Mouse (Mus musculus) G1E (cell line): ENCODE measurements at regions not wholly inside any gene's neighbourhood (a gene's known extent, or its start where the extent isn't known, plus 50 kb on each side); places are given as distances from the start of the nearest gene placed in this dataset.

Experiments
- ATAC-seq: 2 replicates; pipeline ENCODE4 v1.8.0; 2016; ENCODE audit warnings: mild to moderate bottlenecking; ENCODE audit not compliant: insufficient number of reproducible peaks, poor library complexity, low FRiP score, severe bottlenecking; ENCODE audit errors: extremely low read depth
- DNase-seq: peaks from one replicate; pipeline ENCODE4 v3.0.0; 2012; ENCODE audit warnings: low spot score
- H3K27me3 ChIP-seq: 2 replicates; pipeline ENCODE4 v1.6.1; 2012; ENCODE audit warnings: mild to moderate bottlenecking, low read length, inconsistent platforms; ENCODE audit not compliant: insufficient read depth
- H3K36me3 ChIP-seq: replicated peaks from 2 replicates; pipeline ENCODE3; 2012; ENCODE audit warnings: mild to moderate bottlenecking, inconsistent platforms
- H3K4me1 ChIP-seq: 2 replicates; pipeline ENCODE4 v1.6.1; 2012; ENCODE audit warnings: low read depth, low read length, inconsistent platforms, mixed read lengths; ENCODE audit not compliant: insufficient read depth
- H3K4me3 ChIP-seq: 2 replicates; pipeline ENCODE4 v1.5.1; 2012; ENCODE audit warnings: low read depth, mild to moderate bottlenecking, inconsistent platforms, low read length, moderate library complexity, mixed read lengths
- H3K9me3 ChIP-seq: replicated peaks from 2 replicates; pipeline ENCODE4 v1.6.1; 2012; ENCODE audit warnings: inconsistent platforms
- CTCF ChIP-seq: IDR thresholded peaks from 2 replicates; pipeline ENCODE4 v1.5.1; 2012; ENCODE audit warnings: low read depth, low read length, inconsistent platforms, mixed read lengths
- GATA1 ChIP-seq: IDR thresholded peaks from 2 replicates; pipeline ENCODE4 v1.6.1; 2012; ENCODE audit warnings: borderline replicate concordance, low read length, inconsistent platforms, mixed read lengths
- GATA2 ChIP-seq: IDR thresholded peaks from 2 replicates; pipeline ENCODE4 v1.6.1; 2012; ENCODE audit warnings: low read depth, low read length, inconsistent platforms, borderline replicate concordance
- POLR2AphosphoS5 ChIP-seq: IDR thresholded peaks from 2 replicates; pipeline ENCODE4 v1.6.1; 2012; ENCODE audit warnings: low read depth, low read length, inconsistent platforms; ENCODE audit not compliant: insufficient replicate concordance
- TAL1 ChIP-seq: conservative IDR thresholded peaks from 2 replicates; pipeline ENCODE4 v1.6.1; 2012; ENCODE audit warnings: low read depth, low read length, inconsistent platforms, mixed read lengths

- Histone ChIP-seq H3K36me3 (no peaks in the 10 kb centered on the region), H3K27me3 (no peaks in the 10 kb centered on the region), H3K4me1 (no peaks in the 10 kb centered on the region), H3K9me3 (peaks cover 38% of the 10 kb centered on the region), H3K4me3 (no peak overlapping the region)
- TF ChIP-seq CTCF (no peak), POLR2AphosphoS5 (no peak), GATA2 (no peak), TAL1 (no peak), GATA1 (no peak)
- no peak for ATAC-seq
- DNase-seq = no peak
Measured at GRCm38 (mm10) chr16:24215353-24215752, 178.0 kb upstream of the Lpp start.

- Histone ChIP-seq H3K4me3 (no peak overlapping the region), H3K9me3 (peaks cover 34% of the 10 kb centered on the region), H3K36me3 (no peaks in the 10 kb centered on the region), H3K27me3 (no peaks in the 10 kb centered on the region), H3K4me1 (no peaks in the 10 kb centered on the region)
- DNase-seq (no peak), ATAC-seq (no peak)
- TF ChIP-seq CTCF (no peak), TAL1 (no peak), POLR2AphosphoS5 (no peak), GATA1 (no peak), GATA2 (no peak)
Measured at GRCm38 (mm10) chr16:24213577-24213976, 179.7 kb upstream of the Lpp start.

- no peak for ATAC-seq
- H3K4me3 ChIP-seq = no peak overlapping the region
- H3K27me3 ChIP-seq = no peaks in the 10 kb centered on the region
- peaks cover 33% of the 10 kb centered on the region for H3K9me3 ChIP-seq
- H3K4me1 ChIP-seq = no peaks in the 10 kb centered on the region
- no peaks in the 10 kb centered on the region for H3K36me3 ChIP-seq
- TF ChIP-seq GATA1 = no peak
- no peak for DNase-seq
Measured at GRCm38 (mm10) chr16:24212702-24213101, 180.6 kb upstream of the Lpp start.

- Histone ChIP-seq H3K4me3 (no peak overlapping the region), H3K27me3 (no peaks in the 10 kb centered on the region), H3K9me3 (peaks cover 31% of the 10 kb centered on the region), H3K36me3 (no peaks in the 10 kb centered on the region), H3K4me1 (no peaks in the 10 kb centered on the region)
- DNase-seq (no peak), ATAC-seq (no peak)
- TF ChIP-seq GATA1 = no peak
- TF ChIP-seq CTCF = no peak
- TF ChIP-seq TAL1 = no peak
- no peak for TF ChIP-seq POLR2AphosphoS5
- TF ChIP-seq GATA2 = no peak
Measured at GRCm38 (mm10) chr16:24211588-24211987, 181.7 kb upstream of the Lpp start.

GRCm38 (mm10) chr16:24208876-24209275 lies 184.4 kb upstream of the Lpp start:
- TF ChIP-seq CTCF (no peak), POLR2AphosphoS5 (no peak), GATA2 (no peak), GATA1 (no peak), TAL1 (no peak)
- DNase-seq (no peak), ATAC-seq (no peak)
- no peaks in the 10 kb centered on the region for H3K27me3 ChIP-seq
- H3K36me3 ChIP-seq = no peaks in the 10 kb centered on the region
- no peaks in the 10 kb centered on the region for H3K4me1 ChIP-seq
- H3K9me3 ChIP-seq = peaks cover 36% of the 10 kb centered on the region
- H3K4me3 ChIP-seq = no peak overlapping the region

GRCm38 (mm10) chr16:24208118-24208517 lies 185.2 kb upstream of the Lpp start:
- TF ChIP-seq POLR2AphosphoS5 (no peak), CTCF (no peak), GATA1 (no peak), GATA2 (no peak), TAL1 (no peak)
- Histone ChIP-seq H3K9me3 (peaks cover 36% of the 10 kb centered on the region), H3K27me3 (no peaks in the 10 kb centered on the region), H3K36me3 (no peaks in the 10 kb centered on the region), H3K4me1 (no peaks in the 10 kb centered on the region), H3K4me3 (no peak overlapping the region)
- DNase-seq (no peak), ATAC-seq (no peak)

GRCm38 (mm10) chr16:24207056-24207455 lies 186.3 kb upstream of the Lpp start:
- Histone ChIP-seq H3K27me3 (no peaks in the 10 kb centered on the region), H3K4me3 (no peak overlapping the region), H3K4me1 (no peaks in the 10 kb centered on the region), H3K36me3 (no peaks in the 10 kb centered on the region), H3K9me3 (peaks cover 42% of the 10 kb centered on the region)
- ATAC-seq = no peak
- no peak for DNase-seq
- TF ChIP-seq GATA2 (no peak), GATA1 (no peak), TAL1 (no peak), POLR2AphosphoS5 (no peak), CTCF (no peak)
